ENCODE assay signal across 8 mouse cellular contexts in genomic region chr17:3082756-3083749, GRCm38 (mm10). TPM values are rescaled to one million over a fixed set of nuclear protein-coding genes. Genes with fewer than 3 reads are reported as not detected.
DNase-seq lines count a peak whose midpoint lies in the region; ATAC-seq lines count a peak whose summit lies in the region.
"Not testable (repeated sequence)": the region's sequence is repeated elsewhere in the genome, so short reads cannot be mapped to it uniquely, and the experiment has no call there.

No protein-coding gene starts in this region.

- intact Hi-C loops in left cerebral cortex, postnatal 10 days (cut with DNase I) = not testable (repeated sequence)

- DNase-seq in T-cell, adult 2 months (ENCODE audit: low spot score) = peak; percentile 71
- peak; percentile 39 for DNase-seq in embryo, embryonic 10 days (ENCODE audit: low spot score)
- DNase-seq in gastrocnemius, postnatal 25 days = peak; percentile 48
- peak; percentile 52 to 64 for DNase-seq in left cerebral cortex, postnatal 10 days (ENCODE audit: extremely low spot score in 1 of 2, low spot score in 2 of 2)
- DNase-seq in lung, postnatal 4 days = peak; percentile 68
- peak; percentile 74 to 78 for DNase-seq in right cerebral cortex, postnatal 10 days (ENCODE audit: low spot score in 2 of 2)
- DNase-seq in urinary bladder, adult 18-20 months (ENCODE audit: low spot score in 2 of 2) = peak; percentile 24 to 34

- H3K4me1 ChIP-seq in intestine, embryonic 16.5 days (ENCODE audit: control insufficient read depth, insufficient read depth, low read length) = not testable (repeated sequence)

- H3K9ac ChIP-seq in intestine, embryonic 16.5 days (ENCODE audit: low read depth, low read length) = not testable (repeated sequence)

- not testable (repeated sequence) for ATAC-seq in intestine, embryonic 16.5 days

- 3% methylated on average over 25 of the region's 25 CpGs for WGBS in intestine, embryonic 16.5 days

- not testable (repeated sequence) for H3K27me3 ChIP-seq in intestine, embryonic 16.5 days (replicated peaks; ENCODE audit: control insufficient read depth, insufficient read depth, low read length)

- not testable (repeated sequence) for H3K9me3 ChIP-seq in intestine, embryonic 16.5 days (ENCODE audit: control insufficient read depth, low read length)

- peak overlapping the region; percentile 61 for H3K4me3 ChIP-seq in intestine, embryonic 16.5 days (ENCODE audit: low read length)

- H3K27ac ChIP-seq in intestine, embryonic 16.5 days (ENCODE audit: low read length) = not testable (repeated sequence)

- H3K4me2 ChIP-seq in intestine, embryonic 16.5 days (ENCODE audit: low read depth, low read length) = peak overlapping the region; percentile 43

- not testable (repeated sequence) for H3K36me3 ChIP-seq in intestine, embryonic 16.5 days (ENCODE audit: control insufficient read depth, insufficient read depth, low read length)

RNA-seq across cellular contexts. Expression of gene Scaf8, which starts 31.7 kb away (rescaled TPM):
- total RNA-seq in gastrocnemius, postnatal 25 days (2021) = 10 to 100 TPM; 17.9 to 20.1 TPM
- polyA plus RNA-seq in intestine, embryonic 16.5 days (2015; fragmentation: Nextera tagmentation; extraction: Ambion mirVana) = 12.8 and 14.4 TPM in 2 replicates
- total RNA-seq in left cerebral cortex, postnatal 10 days (2021) = 10 to 100 TPM; 59.9 TPM
